Mouse (Mus musculus): ENCODE data around the gene Neurod2.

The Neurod2 gene

DNA sequence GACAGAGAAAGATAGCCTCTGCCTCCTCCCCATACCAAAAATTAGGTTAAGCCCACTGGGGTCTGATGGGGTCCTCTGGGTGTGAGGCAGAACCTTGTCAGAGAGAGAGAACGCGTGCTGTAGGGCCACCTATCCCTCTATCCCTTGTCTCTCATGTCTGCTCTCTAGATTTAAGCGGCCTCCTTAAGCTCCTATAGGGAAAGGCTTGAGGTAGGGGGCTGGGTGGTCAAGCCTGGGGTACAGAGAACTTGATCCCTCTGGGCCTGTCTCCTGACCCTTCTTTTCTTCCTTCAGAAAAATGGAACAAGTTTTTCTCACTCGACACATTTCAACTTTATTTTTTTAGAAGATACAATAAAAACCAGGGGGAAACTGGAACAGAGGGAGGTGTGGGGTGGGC lies 3.4 kb upstream of the Neurod2 start:
- no peak for DNase-seq (ENCODE audit: low spot score in 2 of 2)

DNA sequence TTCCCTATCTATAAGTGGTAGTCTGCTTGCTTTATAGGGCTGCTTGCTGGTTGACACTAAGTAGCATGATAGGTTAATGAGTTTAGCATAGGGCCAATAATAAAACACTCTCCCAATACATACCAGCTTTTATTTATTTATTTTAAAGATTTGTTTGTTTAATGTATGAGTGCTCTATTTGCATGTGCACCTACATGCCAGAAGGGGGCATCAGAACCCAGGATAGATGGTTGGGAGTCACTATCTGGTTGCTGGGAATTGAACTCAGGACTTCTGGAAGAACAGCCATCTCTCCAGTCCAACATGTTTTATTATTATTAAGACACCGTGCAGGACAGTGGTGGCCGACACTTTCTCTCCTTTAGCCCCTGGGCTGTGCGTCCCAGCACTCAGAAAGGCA lies 2.7 kb upstream of the Neurod2 start:
- no peak for DNase-seq (ENCODE audit: low spot score in 2 of 2)

DNA sequence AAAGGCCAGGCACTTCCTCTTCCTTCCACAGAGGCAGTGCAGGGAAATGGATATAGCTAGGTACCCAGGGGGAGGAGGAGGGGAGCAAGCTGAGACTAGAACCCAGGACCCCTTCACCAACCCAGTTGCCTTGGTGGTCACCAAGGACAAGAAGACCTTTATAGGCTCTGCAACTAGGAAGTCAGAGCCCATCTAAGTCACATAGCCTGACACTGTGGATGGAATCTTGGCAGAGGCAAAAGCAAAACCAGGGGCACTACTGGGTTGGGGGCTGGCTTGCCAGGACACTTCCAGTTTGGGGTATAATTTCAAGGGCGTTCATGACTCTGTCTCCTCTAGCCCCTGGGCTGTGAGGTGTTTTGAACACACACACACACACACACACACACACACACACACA lies 2.0 kb upstream of the Neurod2 start:
- DNase-seq (ENCODE audit: low spot score in 2 of 2): no peak

DNA sequence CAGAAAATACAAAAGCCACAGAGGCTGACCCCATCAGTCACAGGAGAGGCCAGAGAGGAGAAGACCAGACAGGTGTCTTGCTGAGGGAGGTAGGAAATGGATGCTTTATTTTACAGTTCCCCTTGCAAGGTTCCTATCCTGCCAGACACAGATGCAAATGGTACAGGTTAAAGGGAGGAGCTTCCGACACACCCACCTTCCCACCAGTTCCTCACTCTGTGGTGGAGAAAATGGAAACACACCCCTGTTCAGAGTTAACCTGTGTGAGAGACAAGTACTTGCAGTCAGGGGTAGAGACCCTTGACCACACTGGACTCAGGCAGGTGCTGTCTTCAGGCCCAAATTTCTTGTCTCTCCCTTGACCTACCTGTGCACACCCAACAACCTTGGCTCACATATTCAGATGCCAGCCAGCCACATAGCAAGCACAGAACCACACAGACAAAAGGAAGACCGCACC lies 1.3 kb upstream of the Neurod2 start:
- no peak for DNase-seq (ENCODE audit: low spot score in 2 of 2)

DNA sequence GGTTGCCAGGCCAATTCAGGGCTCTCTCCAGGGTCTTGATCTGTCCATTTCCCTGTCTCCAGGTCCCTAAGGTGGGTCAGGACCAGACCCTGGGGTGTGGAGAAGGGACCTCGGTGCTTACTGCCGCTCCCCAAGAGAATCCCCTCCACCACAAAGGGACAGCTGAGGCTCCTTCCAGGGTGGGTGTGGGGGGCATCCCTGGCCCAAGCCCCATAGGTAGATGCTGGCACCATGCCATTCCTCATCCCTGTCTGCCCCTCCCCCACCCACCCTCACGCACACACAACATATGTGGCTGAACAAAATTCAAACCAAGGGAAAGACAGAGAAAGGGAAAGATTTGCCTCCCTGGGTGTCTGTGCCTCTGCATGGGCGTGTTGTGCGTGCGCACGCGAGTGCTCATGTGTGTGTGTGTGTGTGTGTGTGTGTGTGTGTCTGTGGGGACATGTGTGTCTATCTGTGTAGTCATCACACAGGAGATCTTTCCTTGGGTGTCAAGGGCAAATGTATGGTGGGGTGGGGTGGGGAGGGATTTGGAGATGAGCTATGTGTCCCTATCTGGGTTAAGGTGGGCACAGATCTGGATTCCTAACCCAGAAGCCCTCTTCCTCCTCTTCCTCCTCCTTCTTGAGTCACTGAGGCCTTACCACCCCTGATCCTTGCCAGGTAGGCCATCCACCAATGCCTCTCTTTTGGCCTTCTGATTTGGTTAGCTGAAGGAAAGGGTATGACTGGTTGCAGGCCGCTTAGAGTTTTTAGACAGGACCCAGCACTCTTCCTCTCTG lies 704 bp upstream of the Neurod2 start:
- no peak for DNase-seq (ENCODE audit: low spot score in 2 of 2)

DNA sequence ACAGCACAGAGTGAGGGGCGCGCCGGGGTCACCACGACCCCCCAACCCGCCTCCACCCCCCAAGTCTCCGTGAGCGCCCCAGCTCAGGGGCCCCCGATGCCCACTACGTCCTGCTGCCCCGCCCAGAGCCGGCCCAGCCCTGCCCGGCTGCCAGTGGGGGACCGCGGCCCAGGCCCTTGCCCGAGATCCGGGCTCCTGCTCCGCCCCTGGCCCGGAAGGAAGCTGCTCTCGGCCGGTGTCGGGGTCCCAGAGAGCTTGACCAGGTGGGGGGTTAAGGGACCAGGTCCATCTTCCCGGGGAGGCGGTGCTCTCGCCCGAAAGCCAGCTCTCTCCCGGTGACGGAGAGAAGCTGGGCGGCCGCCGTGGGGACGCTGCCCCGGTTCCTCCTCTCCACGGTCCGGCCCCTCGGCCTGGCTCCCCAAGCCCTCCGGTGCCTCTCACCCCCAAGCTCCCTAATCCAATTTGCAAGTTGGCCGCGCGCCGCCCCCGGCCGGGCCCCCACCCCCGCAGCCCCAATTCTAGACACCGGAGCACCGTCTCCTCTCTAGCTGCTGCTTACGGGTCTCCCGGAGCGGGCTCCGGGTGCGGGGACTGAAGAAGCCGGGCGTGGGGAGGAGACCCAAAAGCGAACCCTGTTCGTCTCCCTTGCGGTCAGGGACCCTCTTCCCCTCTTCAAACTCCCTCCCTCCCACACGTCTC lies 928 bp downstream of the Neurod2 start:
- DNase-seq (ENCODE audit: low spot score in 2 of 2): no peak

DNA sequence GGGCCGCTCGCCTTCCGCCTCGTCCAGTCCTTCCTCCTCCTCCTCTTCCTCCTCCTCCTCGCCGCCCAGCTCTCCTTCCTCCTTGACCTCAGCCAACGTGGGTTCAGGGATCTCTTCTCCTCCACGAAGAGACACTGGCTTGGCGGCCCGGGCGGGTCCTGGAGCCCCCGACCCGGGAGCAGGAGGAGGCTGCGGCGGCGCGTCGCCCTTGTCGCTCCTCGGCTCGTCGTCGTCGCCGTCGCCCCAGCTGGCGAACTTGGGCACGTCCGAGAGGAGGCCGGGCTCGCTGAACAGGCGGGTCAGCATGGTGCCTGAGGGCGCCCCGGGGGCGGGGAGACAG lies 1.4 kb downstream of the Neurod2 start:
- no peak for DNase-seq (ENCODE audit: low spot score in 2 of 2)

DNA sequence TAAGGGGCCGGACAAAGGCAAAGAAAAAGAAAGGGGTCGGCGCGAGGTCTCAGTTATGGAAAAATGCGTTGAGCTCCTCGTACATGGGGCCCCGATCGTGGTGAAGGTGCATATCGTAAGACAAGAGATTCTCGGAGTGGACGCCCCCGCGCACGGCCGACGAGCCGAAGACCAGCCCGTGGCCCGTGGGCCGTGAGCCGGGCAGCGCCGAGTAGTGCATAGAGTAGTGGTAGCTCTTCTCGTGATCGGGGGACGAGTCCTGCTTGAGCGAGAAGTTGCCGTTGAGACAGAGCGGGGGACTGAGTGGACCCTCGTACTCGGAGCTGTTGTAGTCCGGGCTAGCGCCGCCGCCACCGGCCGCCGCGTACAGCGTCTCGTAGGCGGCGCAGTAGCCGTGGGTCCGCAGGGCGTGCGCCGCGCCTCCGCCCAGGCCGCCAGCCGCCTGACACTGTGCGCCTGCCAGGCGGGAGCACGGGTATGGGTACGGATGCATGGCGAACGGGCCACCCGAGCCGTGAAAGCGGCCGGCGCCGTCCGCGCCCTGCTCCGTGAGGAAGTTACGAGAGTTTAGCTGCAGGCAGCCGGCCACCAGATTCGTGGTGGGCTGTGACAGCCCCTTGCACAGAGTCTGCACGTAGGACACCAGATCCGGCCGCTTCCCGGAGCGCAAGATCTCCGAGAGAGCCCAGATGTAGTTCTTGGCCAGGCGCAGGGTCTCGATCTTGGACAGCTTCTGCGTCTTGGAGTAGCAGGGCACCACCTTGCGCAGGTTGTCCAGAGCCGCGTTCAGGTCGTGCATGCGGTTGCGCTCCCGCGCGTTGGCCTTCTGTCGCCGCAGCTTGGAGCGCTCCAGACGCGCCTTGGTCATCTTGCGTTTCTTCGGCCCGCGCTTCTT lies 2.1 kb downstream of the Neurod2 start:
- DNase-seq (ENCODE audit: low spot score in 2 of 2): no peak

DNA sequence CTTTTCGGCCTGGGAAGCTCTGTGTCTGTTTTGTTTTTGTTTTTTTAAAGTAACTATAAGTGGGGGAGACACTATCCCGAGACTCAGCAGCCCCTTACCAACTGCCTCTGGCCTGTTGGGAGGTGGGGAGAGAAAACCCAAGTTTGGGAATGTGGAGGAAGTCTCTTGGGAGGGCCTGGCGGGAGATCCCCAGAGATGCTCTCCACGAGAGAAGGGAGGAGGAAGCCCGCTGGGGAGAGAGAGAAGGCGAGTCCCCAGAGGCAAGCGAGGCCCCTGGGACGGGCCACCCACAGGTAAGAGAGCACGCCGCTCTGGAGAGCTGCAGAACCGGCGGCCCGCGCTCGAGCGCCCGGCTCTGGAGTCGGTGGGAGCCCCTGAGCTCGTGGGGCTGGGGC lies 2.7 kb downstream of the Neurod2 start:
- no peak for DNase-seq (ENCODE audit: low spot score in 2 of 2)

DNA sequence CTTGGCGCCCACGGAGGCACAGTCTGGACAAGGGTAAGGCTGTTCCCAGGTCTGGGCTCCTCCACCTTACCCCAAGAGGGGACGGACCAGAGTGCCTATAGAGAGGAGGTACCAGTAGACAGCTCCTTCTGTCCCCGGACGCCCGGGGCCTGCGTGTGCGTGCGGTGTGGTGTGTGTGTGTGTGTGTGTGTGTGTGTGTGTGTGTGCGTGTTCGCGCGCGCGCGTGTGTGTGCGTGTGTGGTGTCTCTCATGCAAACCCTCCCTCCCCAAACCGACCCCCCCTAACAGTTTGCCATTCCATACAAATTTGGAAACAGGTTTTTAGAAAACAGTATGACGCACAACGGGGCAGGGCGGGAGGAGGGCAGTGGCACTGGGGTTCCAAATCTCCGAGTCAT lies 3.6 kb downstream of the Neurod2 start:
- no peak for DNase-seq (ENCODE audit: low spot score in 2 of 2)

DNA sequence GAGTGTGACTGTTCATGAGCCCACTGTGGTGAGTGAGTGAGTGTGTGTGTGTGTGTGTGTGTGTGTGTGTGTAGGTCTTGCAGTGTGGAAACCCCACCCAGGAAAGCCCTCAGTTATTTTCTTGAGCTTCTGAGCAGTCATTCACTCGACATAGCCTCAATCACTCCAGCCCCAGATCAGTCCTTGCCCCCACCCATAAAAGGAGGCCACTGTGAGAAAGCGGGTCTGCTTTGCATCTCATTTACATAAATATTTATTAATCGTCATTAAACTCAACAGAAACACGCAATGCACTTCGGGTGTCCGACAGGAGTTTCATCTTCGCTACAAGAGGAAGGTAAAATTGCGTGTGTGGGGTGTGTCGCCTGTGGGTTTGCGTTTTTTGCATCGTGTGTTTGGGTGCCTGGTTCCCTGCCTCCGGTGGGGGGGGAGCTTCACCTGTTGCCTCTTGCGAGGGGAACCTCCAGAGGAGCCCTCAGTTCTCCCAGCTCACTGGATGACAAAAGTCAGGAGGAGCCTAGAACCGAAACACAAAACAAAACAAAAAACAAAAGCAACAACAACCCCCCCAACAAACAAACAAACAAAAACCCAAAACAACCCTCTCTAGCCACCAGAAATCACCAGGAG lies 4.1 kb downstream of the Neurod2 start:
- DNase-seq (ENCODE audit: low spot score in 2 of 2): no peak

DNA sequence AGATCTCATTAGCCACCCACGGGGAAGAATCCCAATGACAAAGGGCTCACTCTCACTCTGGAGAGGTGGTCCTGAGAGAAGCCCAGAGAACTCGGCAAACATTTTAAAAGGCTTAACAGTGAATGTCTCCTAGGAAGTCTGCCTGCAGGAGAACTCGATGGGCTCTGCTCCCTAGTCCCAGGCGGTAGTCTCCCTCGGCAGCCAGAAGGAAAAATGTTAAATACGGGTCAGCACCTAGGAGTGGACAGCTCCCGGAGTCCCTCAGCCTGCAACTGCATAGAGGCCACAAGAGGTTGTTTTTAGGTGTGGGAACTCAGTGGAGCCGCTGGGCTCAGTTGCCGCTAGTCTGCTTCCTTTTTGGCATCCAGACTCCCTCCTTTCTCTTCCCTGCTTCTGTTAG lies 5.5 kb downstream of the Neurod2 start:
- no peak for DNase-seq (ENCODE audit: low spot score in 2 of 2)

DNA sequence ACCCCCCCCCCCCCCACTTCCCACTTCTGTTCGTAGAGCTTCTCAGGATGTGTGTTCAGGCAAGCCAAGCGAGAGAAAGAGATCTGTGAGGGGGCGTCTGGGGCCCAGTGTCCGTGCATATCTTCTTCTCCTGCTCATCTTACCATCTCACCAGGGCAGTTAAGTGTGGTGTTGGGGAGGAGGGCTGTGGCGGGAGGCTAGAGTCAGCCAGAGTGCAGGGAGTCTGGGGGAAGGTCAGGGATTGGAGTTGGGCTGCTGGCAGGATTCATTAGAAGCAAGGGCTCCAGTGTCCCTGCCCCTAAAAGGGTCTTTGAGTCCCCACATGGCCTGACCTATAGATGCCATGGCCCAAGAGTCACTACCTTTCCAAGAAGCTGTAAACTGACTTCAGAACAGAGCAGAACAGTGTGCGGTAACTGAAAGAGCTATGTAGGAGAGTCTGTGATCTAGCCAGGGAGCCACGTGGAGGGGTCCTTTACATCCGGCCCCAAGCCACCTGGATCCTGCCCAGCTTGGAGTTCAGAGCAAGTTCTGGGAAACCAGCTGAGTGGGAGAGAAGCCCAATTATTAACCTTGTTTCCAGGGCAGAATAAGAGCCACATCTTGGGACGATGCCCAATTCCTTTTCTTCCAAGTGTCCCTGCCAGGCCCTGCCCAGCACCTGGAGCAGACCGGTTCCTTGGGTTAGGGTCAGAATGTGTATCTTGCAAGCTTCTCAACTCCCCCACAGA lies 6.1 kb downstream of the Neurod2 start:
- DNase-seq (ENCODE audit: low spot score in 2 of 2): no peak

DNA sequence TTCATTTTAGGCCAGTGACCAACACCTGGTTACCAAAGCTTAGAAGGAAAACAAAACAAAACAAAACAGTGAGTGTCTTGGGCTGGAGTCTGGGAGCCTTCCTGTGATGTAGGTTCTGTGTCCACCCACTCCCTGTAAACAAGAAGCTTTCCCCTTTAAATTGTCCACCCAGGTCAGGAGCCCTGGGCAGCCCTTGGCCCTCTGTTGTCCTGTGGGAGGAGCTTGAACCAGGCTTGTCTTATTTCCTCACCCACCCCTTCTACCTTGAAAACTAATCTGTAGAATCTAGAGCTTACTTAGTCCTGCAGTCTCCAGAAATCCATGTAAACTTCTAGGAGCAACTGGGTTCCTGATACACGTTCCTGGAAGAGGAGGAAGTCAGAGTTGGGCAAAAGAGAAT lies 7.3 kb downstream of the Neurod2 start:
- no peak for DNase-seq (ENCODE audit: low spot score in 2 of 2)

DNA sequence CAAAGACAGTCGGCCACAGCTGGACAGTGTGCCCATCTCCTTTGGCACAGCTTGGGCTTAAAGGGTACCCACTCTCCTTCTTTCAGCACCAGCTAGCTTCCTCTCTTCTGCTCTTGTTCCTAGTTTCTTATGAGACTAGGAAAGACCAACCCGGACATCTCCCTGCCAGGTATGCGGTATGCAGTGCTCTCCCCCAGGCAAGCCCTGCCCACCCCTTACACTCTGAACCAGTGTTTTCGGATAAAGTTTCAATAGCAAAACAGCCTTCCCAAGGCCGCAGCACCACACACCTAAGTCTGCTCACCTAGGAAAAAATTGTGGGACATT lies 7.8 kb downstream of the Neurod2 start:
- DNase-seq (ENCODE audit: low spot score in 2 of 2): no peak

DNA sequence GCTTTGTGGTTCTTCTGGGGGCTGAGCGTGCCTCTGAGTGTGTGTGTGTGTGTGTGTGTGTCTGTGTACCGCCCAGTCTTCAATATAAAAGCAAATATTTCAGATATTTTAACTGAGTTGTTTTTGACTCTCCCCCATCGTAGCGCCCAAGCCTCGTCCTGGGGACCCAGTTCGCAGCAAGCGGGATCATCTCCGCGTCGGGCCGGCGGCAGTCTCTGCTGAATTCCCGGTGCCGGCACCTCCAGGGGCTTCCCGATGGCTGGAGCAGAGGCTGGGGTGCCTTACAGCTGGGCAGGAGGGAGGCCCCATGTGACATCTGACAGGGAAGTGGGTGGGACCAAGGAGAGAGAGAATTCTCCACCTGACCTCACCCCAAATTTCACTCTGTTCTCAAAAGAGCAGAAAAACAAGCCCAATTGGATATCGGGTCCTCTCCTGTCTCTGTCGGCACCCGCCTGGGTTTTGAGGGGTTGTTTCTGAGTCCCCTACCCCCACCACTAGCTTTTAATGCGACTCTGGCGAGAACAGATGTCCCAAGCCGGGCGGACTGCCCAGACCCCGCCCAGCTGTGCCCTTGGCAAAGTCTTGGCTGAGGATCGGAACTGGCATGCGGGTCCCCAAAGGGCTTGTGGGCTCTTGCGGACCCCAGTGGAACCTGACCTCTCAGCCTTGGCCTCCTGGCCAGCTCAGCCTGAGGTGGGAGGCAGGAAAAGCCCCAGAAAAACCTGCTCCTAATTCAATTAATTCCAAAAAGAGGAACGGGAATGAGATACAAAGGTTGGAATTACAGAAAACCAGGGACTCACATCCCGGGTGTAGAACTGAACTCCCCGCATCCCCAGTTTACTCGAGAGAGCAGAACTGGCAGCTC lies 8.4 kb downstream of the Neurod2 start:
- DNase-seq (ENCODE audit: low spot score in 2 of 2): no peak

DNA sequence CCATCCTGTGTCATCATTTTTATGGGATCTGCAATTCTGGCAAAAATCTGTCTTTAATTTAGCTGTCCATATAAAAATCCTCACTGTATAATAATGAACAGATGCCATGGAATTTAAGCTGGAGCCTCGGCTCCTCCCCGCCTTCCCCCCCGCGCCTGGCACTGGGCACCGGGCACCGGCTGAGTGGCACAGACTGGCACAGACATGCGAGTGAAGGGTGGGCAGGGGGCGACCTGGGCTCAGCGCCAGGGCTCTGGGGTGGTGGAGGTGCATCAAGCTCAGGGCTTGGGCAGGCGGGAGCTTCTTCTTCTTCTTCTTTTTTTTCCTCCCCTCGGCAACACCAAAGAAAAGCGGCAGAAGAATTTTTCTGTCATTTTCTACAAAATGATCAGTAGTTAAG lies 9.1 kb downstream of the Neurod2 start:
- no peak for DNase-seq (ENCODE audit: low spot score in 2 of 2)

DNA sequence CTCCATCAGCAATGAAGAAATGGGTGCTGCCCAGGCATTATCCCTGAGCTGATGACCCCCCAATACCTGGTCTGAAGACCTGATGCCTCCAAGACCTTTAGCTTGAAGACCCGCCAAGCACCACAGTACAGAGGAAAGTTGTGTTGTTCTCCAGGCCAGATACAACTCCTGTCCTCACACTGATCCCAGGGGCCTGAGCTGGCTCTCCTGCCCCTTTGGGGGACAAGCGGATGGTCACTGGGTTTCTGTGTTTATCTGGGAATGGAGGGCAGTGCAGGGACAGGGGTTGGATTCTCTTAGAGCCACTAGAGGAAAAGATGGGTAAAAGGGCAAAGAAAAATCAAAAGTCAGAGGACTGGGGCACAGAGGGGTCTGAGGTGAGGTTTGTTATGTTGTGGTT lies 9.5 kb downstream of the Neurod2 start:
- DNase-seq (ENCODE audit: low spot score in 2 of 2): no peak

DNA sequence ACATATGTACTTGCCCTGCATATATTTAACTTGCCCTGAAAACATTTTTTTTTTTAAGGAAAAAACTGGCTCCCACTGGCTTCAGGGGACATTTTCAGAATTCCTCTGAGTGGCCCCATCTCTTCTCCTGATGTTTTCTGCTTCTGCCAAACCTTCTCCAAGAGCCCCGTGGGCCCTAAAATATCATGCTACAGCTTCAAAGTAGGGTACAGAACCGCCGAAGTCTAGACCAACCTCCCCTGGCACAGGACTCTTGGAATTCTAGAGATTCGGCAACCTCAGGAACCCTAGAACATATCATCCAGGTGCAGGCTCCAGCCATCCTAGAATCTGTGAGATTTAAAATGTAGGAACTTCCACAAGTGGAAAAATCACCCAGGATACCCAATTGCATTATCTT lies 9.9 kb downstream of the Neurod2 start:
- no peak for DNase-seq (ENCODE audit: low spot score in 2 of 2)

DNA sequence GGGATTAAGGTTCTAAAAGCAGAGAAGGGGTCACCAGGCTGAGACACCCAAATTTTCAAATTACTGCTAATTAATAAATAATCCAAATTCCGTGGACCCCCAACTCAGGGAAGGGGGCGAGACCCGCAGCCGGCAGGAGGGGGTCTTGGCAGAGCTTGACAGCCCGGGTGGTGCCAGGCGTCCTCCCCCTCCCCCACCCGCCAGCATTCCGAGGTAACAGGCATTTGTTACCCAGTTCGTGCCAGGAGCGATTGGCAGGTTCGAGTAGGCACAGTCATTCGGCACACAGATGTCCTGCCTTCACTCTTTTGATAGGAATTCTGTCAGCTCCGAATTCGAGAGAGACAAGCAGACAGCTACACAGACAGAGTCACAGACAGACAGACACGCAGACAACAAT lies 10.3 kb downstream of the Neurod2 start:
- DNase-seq (ENCODE audit: low spot score in 2 of 2): no peak
